Mouse (Mus musculus): ENCODE results near the gene Slc30a4.

- no peak for TF ChIP-seq CTCF (IDR thresholded peaks at IDR 0.05; ENCODE audit: control insufficient read depth, insufficient read depth, insufficient read length)
- no peak for TF ChIP-seq CEBPB (IDR thresholded peaks at IDR 0.05; ENCODE audit: low read depth)
- no peak for TF ChIP-seq FOSL1 (IDR thresholded peaks at IDR 0.05; ENCODE audit: insufficient read depth, low read length, poor library complexity, severe bottlenecking)
- TF ChIP-seq MAX (IDR thresholded peaks at IDR 0.05) = no peak
- TF ChIP-seq USF1 (IDR thresholded peaks at IDR 0.05; ENCODE audit: low read depth) = no peak
- no peak for TF ChIP-seq MYOG (IDR thresholded peaks at IDR 0.05; ENCODE audit: control insufficient read depth, extremely low read depth, insufficient read length)
- TF ChIP-seq MYOD1 (IDR thresholded peaks at IDR 0.05; ENCODE audit: control insufficient read depth, insufficient read length, low read depth) = no peak
Measured at GRCm38 (mm10) chr2:122739023-122739422, 36.6 kb upstream of the Slc30a4 start.
